25 mouse cellular contexts compared by ENCODE assay signal in the genomic region with DNA sequence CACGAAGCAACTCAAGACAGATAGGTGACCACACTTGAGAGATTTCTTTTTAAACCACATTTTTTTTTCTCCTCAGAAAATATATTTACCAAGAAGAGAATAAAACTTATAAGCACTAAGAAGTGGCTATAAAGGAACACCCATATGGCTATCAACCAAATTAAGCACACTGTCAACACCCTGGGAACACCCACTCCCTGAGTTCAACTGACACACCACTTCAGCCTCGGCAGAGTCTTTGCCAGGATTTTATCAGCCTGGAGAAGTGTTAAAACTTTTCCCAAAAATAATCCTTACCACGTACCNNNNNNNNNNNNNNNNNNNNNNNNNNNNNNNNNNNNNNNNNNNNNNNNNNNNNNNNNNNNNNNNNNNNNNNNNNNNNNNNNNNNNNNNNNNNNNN.
DNase-seq lines count a peak whose midpoint lies in the region; ATAC-seq and TF ChIP-seq lines count a peak whose summit lies in the region.
"Had no signal": no experiment of that assay in that cellular context is flagged by ENCODE, and none has a peak within 500 bp of the region (broad histone marks: within the 10 kb centered on the region; RNA-seq: fewer than 3 reads in every experiment).

No protein-coding gene starts in this region.

- no peaks in the 10 kb centered on the region for H3K9me3 ChIP-seq in heart, embryonic 11.5 days (replicated peaks; ENCODE audit: control insufficient read depth, low read length)
- H3K9me3 ChIP-seq: embryonic facial prominence, embryonic 15.5 days; forebrain, embryonic 10.5 days; hindbrain, embryonic 10.5 days; kidney, embryonic 15.5 days; limb, embryonic 12.5 days; liver, embryonic 12.5 days; neural tube, embryonic 15.5 days had no signal

- no peaks in the 10 kb centered on the region for H3K27me3 ChIP-seq in heart, embryonic 11.5 days (ENCODE audit: control insufficient read depth, insufficient read depth, low read length)
- no peaks in the 10 kb centered on the region for H3K27me3 ChIP-seq in heart, adult 2 months (ENCODE audit: control insufficient read depth, insufficient read depth, low read length)
- H3K27me3 ChIP-seq: CH12.LX; embryonic facial prominence, embryonic 15.5 days; limb, embryonic 12.5 days; liver, embryonic 12.5 days; neural tube, embryonic 15.5 days had no signal

- H3K9ac ChIP-seq in heart, embryonic 11.5 days (ENCODE audit: low read depth, low read length) = no peak overlapping the region
- H3K9ac ChIP-seq in heart, adult 2 months (ENCODE audit: low read depth, low read length) = no peak overlapping the region
- H3K9ac ChIP-seq: embryonic facial prominence, embryonic 15.5 days; kidney, embryonic 15.5 days; limb, embryonic 12.5 days; liver, embryonic 12.5 days; neural tube, embryonic 15.5 days had no signal

- no peak for TF ChIP-seq EP300 in heart, adult 2 months (IDR thresholded peaks at IDR 0.05; ENCODE audit: insufficient read depth, low read depth, low read length)

- H3K79me2 ChIP-seq in heart, adult 2 months (replicated peaks; ENCODE audit: control insufficient read depth, insufficient read depth, low read length) = no peaks in the 10 kb centered on the region

- no peak overlapping the region for H3K27ac ChIP-seq in heart, embryonic 11.5 days (ENCODE audit: low read depth, low read length)
- no peak overlapping the region for H3K27ac ChIP-seq in heart, adult 2 months
- H3K27ac ChIP-seq: embryonic facial prominence, embryonic 15.5 days; forebrain, embryonic 10.5 days; hindbrain, embryonic 10.5 days; hindbrain, postnatal 0 days; kidney, embryonic 15.5 days; limb, embryonic 12.5 days; liver, embryonic 12.5 days; neural tube, embryonic 15.5 days had no signal

- TF ChIP-seq POLR2A in heart, adult 2 months (IDR thresholded peaks at IDR 0.05; ENCODE audit: insufficient read depth, low read depth, low read length) = no peak

- no peak for TF ChIP-seq CTCF in heart, adult 2 months (IDR thresholded peaks at IDR 0.05)

- no peaks in the 10 kb centered on the region for H3K36me3 ChIP-seq in heart, embryonic 11.5 days (ENCODE audit: control insufficient read depth, insufficient read depth, low read length)
- no peaks in the 10 kb centered on the region for H3K36me3 ChIP-seq in heart, adult 2 months (ENCODE audit: control insufficient read depth, insufficient read depth, low read length)
- H3K36me3 ChIP-seq: embryonic facial prominence, embryonic 15.5 days; forebrain, embryonic 10.5 days; hindbrain, embryonic 10.5 days; kidney, embryonic 15.5 days; limb, embryonic 12.5 days; liver, embryonic 12.5 days; neural tube, embryonic 15.5 days had no signal

- H3K4me1 ChIP-seq in heart, embryonic 11.5 days (ENCODE audit: control insufficient read depth, insufficient read depth, low read length) = no peaks in the 10 kb centered on the region
- peaks cover 4% of the 10 kb centered on the region for H3K4me1 ChIP-seq in heart, adult 2 months (ENCODE audit: control insufficient read depth, insufficient read depth, low read length)
- H3K4me1 ChIP-seq: embryonic facial prominence, embryonic 15.5 days; forebrain, embryonic 10.5 days; hindbrain, embryonic 10.5 days; kidney, embryonic 15.5 days; neural tube, embryonic 15.5 days had no signal

- WGBS in heart, embryonic 11.5 days (ENCODE audit: insufficient replicate concordance) = 35% methylated on average over 3 of the region's 3 CpGs
- WGBS in heart, adult 2 months = 47% methylated on average over 3 of the region's 3 CpGs

- intact Hi-C loops in heart, adult 2 months (cut with DNase I) = no loop called here
- intact Hi-C loops in left cerebral cortex, postnatal 36 days (cut with DNase I) = no loop called here

- ATAC-seq in heart, embryonic 11.5 days (replicated peaks; ENCODE audit: insufficient number of reproducible peaks, low FRiP score, low TSS enrichment) = no peak
- ATAC-seq: hindbrain, postnatal 0 days; intestine, postnatal 0 days; liver, embryonic 12.5 days; midbrain, embryonic 16.5 days had no signal

- peak; percentile 39 for DNase-seq in heart, adult 8-10 months (ENCODE audit: low spot score)
- peak; percentile 41 for DNase-seq in heart, postnatal 4 days
- no peak for DNase-seq in heart, adult 2 months
- peak; percentile 89 for DNase-seq in brain, adult 2 months (ENCODE audit: low read depth, low spot score)
- DNase-seq in left cerebral cortex, postnatal 36 days (ENCODE audit: low spot score in 2 of 2) = peak; percentile 35 to 46
- DNase-seq in urinary bladder, postnatal 14 days (ENCODE audit: low spot score) = no peak
- DNase-seq: adrenal gland, postnatal 25 days; cerebellum, adult 11-12 months; cerebellum, postnatal 25 days; gastrocnemius, postnatal 36 days; lung, adult 2 months; lung, postnatal 36 days; thymus, postnatal 4 days had no signal

- no peak overlapping the region for H3K4me2 ChIP-seq in heart, embryonic 11.5 days
- H3K4me2 ChIP-seq: embryonic facial prominence, embryonic 15.5 days; kidney, embryonic 15.5 days; limb, embryonic 12.5 days; liver, embryonic 12.5 days; neural tube, embryonic 15.5 days had no signal

- no peak overlapping the region for H3K4me3 ChIP-seq in heart, embryonic 11.5 days (ENCODE audit: low read depth, low read length)
- H3K4me3 ChIP-seq in heart, adult 2 months = no peak overlapping the region
- H3K4me3 ChIP-seq: embryonic facial prominence, embryonic 15.5 days; forebrain, embryonic 10.5 days; hindbrain, embryonic 10.5 days; kidney, embryonic 15.5 days; limb, embryonic 12.5 days; liver, embryonic 12.5 days; neural tube, embryonic 15.5 days had no signal

Comparison
In these comparisons a context has a peak if more than half of its experiments do, and no peak if none do; other contexts are left out.
1. DNase-seq: peak in heart, adult 8-10 months (single experiment), heart, postnatal 4 days (single experiment), brain, adult 2 months (single experiment) and left cerebral cortex, postnatal 36 days (2 of 2); none in heart, adult 2 months (0 of 2) and urinary bladder, postnatal 14 days (single experiment).